Comparison of ENCODE assay signal across 9 mouse cellular contexts in the genomic region with DNA sequence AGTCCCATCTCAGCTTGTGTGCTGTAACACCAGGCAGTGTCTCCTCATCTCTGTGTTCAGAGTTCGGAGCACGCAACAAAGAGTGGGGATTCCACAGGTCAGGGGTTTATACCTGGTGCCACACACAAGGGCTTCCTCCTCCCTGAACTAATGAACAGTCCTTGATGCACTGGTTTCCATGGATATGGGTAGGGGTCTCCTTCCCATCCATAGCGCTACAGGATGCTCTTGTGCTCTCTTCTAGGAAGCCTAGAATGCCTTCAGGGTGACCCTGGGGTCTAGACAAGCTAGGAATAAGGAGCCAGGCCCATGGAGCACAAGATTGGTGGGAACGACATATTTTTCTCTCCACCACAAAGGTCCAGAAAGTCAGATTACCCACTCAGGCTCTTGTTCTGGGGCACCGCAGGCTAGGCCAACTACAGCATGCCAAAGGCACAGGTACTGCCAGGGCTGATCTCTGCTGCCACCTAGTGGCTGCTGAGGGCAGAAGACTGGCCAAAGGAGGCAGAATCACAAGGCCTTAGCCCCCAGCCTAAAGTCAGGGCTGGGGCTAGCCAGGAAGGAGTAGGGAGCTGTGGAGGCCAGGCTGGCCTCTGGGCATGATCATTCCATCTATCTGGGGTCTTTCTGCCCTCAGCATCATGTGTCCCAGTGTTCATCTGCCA. TPM values are rescaled to one million over a fixed set of nuclear protein-coding genes. Genes with fewer than 3 reads are reported as not detected.
DNase-seq lines count a peak whose midpoint lies in the region; ATAC-seq and TF ChIP-seq lines count a peak whose summit lies in the region.
"Had no signal": no experiment of that assay in that cellular context is flagged by ENCODE, and none has a peak within 500 bp of the region (broad histone marks: within the 10 kb centered on the region; RNA-seq: fewer than 3 reads in every experiment).

No protein-coding gene starts in this region.

- peak; percentile 92 for TF ChIP-seq CTCF in G1E (IDR thresholded peaks at IDR 0.05; ENCODE audit: low read depth, low read length)

- ATAC-seq in G1E (ENCODE audit: extremely low read depth, insufficient number of reproducible peaks, low FRiP score, poor library complexity, severe bottlenecking), result no peak; the same call in 1 of the 2 replicates

- H3K27me3 ChIP-seq in G1E (ENCODE audit: insufficient read depth, low read length), result peaks cover 37% of the 10 kb centered on the region
- H3K27me3 ChIP-seq: lung, embryonic 15.5 days had no signal

- no peaks in the 10 kb centered on the region for H3K4me1 ChIP-seq in G1E (ENCODE audit: insufficient read depth, low read depth, low read length)
- H3K4me1 ChIP-seq: lung, embryonic 15.5 days had no signal

- peak; percentile 66 for DNase-seq in G1E (ENCODE audit: low spot score)
- DNase-seq in c-Kit-negative CD71-positive TER-119-positive erythroid progenitor cells, embryonic 14.5 days (ENCODE audit: low read depth, low spot score), result peak; percentile 49
- peak; percentile 23 for DNase-seq in fibroblast of lung, adult 2 months (ENCODE audit: low read depth)
- DNase-seq in heart, postnatal 14 days, result peak; percentile 80 to 86
- DNase-seq in layer of hippocampus, postnatal 10 days (ENCODE audit: low spot score in 2 of 2), result peak; percentile 82 to 87
- DNase-seq in lung, postnatal 4 days, result peak; percentile 67 to 74
- DNase-seq in right cerebral cortex, adult 2 months (ENCODE audit: low spot score in 2 of 2), result peak; percentile 69 to 71
- peak; percentile 73 for DNase-seq in urinary bladder, postnatal 25 days (ENCODE audit: low spot score)

- no peaks in the 10 kb centered on the region for H3K36me3 ChIP-seq in G1E (replicated peaks)
- H3K36me3 ChIP-seq: lung, embryonic 15.5 days had no signal

- intact Hi-C loops in heart, postnatal 14 days (cut with DNase I), result loop anchor here (2.0 kb wide), 1 partner anchor 195 kb away; no protein-coding TSS in a partner anchor

- H3K4me3 ChIP-seq in G1E (ENCODE audit: low read depth, low read length), result no peak overlapping the region
- H3K4me3 ChIP-seq: lung, embryonic 15.5 days had no signal

- no peaks in the 10 kb centered on the region for H3K9me3 ChIP-seq in G1E (replicated peaks)
- H3K9me3 ChIP-seq: lung, embryonic 15.5 days had no signal

RNA-seq across cellular contexts. Expression of a gene that starts 40.1 kb away (rescaled TPM):
- 25.4 and 30.8 TPM in 2 replicates for total RNA-seq in G1E (2014; fragmentation: Nextera tagmentation)
- total RNA-seq in G1E (2017), result 30.4 and 30.6 TPM in 2 replicates
- polyA plus RNA-seq in G1E (2012), result 84.5 and 102 TPM in 2 replicates
- total RNA-seq in heart, postnatal 14 days (2021), result 10 to 100 TPM; 31.7 to 32.3 TPM
- 10 to 100 TPM; 20.4 to 24.0 TPM for total RNA-seq in layer of hippocampus, postnatal 10 days (2021)

RNA-seq across cellular contexts. Expression of a gene that starts 40.4 kb away (rescaled TPM):
- total RNA-seq in G1E (2014; fragmentation: Nextera tagmentation) (2.8 and 2.9 TPM in 2 replicates), G1E (2017) (0.66 and 0.70 TPM in 2 replicates)
- polyA plus RNA-seq in G1E (2012), result 0.06 TPM in 1 of 2 replicates, not detected in the other
- 1 to 10 TPM; 1.4 TPM for total RNA-seq in heart, postnatal 14 days (2021)
- under 1 TPM in 1 of 2 experiments, not detected in 1; 0.73 TPM for total RNA-seq in layer of hippocampus, postnatal 10 days (2021)

Comparison
In these comparisons a context has a peak if more than half of its experiments do, and no peak if none do; other contexts are left out.
1. DNase-seq: peak in every context shown above with its lines; median percentile 84 in layer of hippocampus, postnatal 10 days; 83 in heart, postnatal 14 days; 73 in urinary bladder, postnatal 25 days; 70 in lung, postnatal 4 days; 70 in right cerebral cortex, adult 2 months; 66 in G1E; 49 in c-Kit-negative CD71-positive TER-119-positive erythroid progenitor cells, embryonic 14.5 days; 23 in fibroblast of lung, adult 2 months.